Mouse (Mus musculus) cerebral cortex, adult 2 months (tissue): ENCODE data around the gene Qars.

Source experiments
- WGBS: fragments of 180-500 bp; shearing (Covaris S2); methylation state at CpG from one replicate; pipeline ENCODE4 v1.1.7; 2018; 5-methylcytosine and 5-hydroxymethylcytosine counted together

The Qars gene

GRCm38 (mm10) chr9:108507619-108508434, at the start of gene Qars:
Gene Qars (plus strand): TSS chr9:108507706.
- under 1% methylated on average over 37 of the region's 37 CpGs for WGBS

GRCm38 (mm10) chr9:108459939-108460318, 47.6 kb upstream of the Qars start:
- WGBS = 80% methylated on average over 1 of the region's 1 CpGs

GRCm38 (mm10) chr9:108460319-108461178, 47.0 kb upstream of the Qars start, which contains the start of gene Ccdc71:
Gene Ccdc71 (plus strand): TSS chr9:108460527.
- under 1% methylated on average over 52 of the region's 52 CpGs for WGBS

GRCm38 (mm10) chr9:108461181-108461631, 46.3 kb upstream of the Qars start, which contains the start of gene Klhdc8b:
Gene Klhdc8b (minus strand): TSS chr9:108461581.
- WGBS = 21% methylated on average over 11 of the region's 11 CpGs

- 82% methylated on average over 5 of the region's 5 CpGs for WGBS
Observed at GRCm38 (mm10) chr9:108461675-108462074, 45.8 kb upstream of the Qars start.

- WGBS = 69% methylated on average over 10 of the region's 10 CpGs
Observed at GRCm38 (mm10) chr9:108462192-108462591, 45.3 kb upstream of the Qars start.

GRCm38 (mm10) chr9:108463713-108464112, 43.8 kb upstream of the Qars start:
- 96% methylated on average over 9 of the region's 9 CpGs for WGBS

GRCm38 (mm10) chr9:108466219-108466618, 41.3 kb upstream of the Qars start:
- 95% methylated on average over 2 of the region's 2 CpGs for WGBS

GRCm38 (mm10) chr9:108469430-108469829, 38.1 kb upstream of the Qars start:
- WGBS = 85% methylated on average over 5 of the region's 5 CpGs

- WGBS = 89% methylated on average over 4 of the region's 4 CpGs
Observed at GRCm38 (mm10) chr9:108469845-108470244, 37.7 kb upstream of the Qars start.

- WGBS = 54% methylated on average over 1 of the region's 1 CpGs
Observed at GRCm38 (mm10) chr9:108474528-108474927, 33.0 kb upstream of the Qars start.

GRCm38 (mm10) chr9:108478638-108479156, 28.8 kb upstream of the Qars start:
- 3% methylated on average over 20 of the region's 20 CpGs for WGBS

GRCm38 (mm10) chr9:108479241-108479640, 28.3 kb upstream of the Qars start:
- 31% methylated on average over 11 of the region's 11 CpGs for WGBS

- 24% methylated on average over 10 of the region's 10 CpGs for WGBS
Observed at GRCm38 (mm10) chr9:108479721-108480351, 27.7 kb upstream of the Qars start, which contains the start of gene Lamb2. Gene Lamb2 (plus strand): TSS chr9:108479736.

- WGBS = 92% methylated on average over 28 of the region's 28 CpGs
Observed at GRCm38 (mm10) chr9:108480813-108481519, 26.5 kb upstream of the Qars start.

GRCm38 (mm10) chr9:108481520-108482210, 25.8 kb upstream of the Qars start:
- 91% methylated on average over 19 of the region's 19 CpGs for WGBS

GRCm38 (mm10) chr9:108483051-108483790, 24.3 kb upstream of the Qars start:
- WGBS = 93% methylated on average over 18 of the region's 18 CpGs

- WGBS = 96% methylated on average over 15 of the region's 15 CpGs
Observed at GRCm38 (mm10) chr9:108484021-108484420, 23.5 kb upstream of the Qars start.

- 95% methylated on average over 19 of the region's 19 CpGs for WGBS
Observed at GRCm38 (mm10) chr9:108485301-108485875, 22.1 kb upstream of the Qars start.
